Mouse (Mus musculus): ENCODE data around the gene Gm20806. TPM values are rescaled to one million over a fixed set of nuclear protein-coding genes. Genes with fewer than 3 reads are reported as not detected.

Gm20806 gene
- polyA plus RNA-seq (2014; fragmentation: Illumina TruSeq; extraction: RNeasy Lipid Tissue Mini Kit (QIAGEN cat#74804); ENCODE audit: insufficient read depth, low read depth, low replicate concordance), result not detected

GRCm38 (mm10) chrY:78837956-78838355 lies at the start of gene Gm20806:
Gm20806 (minus strand) TSS chrY:78838056.

Measured in lung, adult 10 weeks (tissue).